Mouse (Mus musculus) spleen, adult 2 months (tissue): ENCODE data around the gene Kdr.

Source experiments
- CTCF ChIP-seq: fragments of 200-500 bp; IDR thresholded peaks from 2 replicates; pipeline ENCODE4 v1.5.1; 2011; ENCODE audit warnings: mild to moderate bottlenecking, inconsistent platforms; ENCODE audit not compliant: insufficient read depth, insufficient read length, insufficient replicate concordance; ENCODE audit errors: extremely low read depth
- POLR2A ChIP-seq: fragments of 200-500 bp; IDR thresholded peaks from 2 replicates; pipeline ENCODE4 v1.6.1; 2011; ENCODE audit warnings: low read depth, low read length, inconsistent platforms

DNA sequence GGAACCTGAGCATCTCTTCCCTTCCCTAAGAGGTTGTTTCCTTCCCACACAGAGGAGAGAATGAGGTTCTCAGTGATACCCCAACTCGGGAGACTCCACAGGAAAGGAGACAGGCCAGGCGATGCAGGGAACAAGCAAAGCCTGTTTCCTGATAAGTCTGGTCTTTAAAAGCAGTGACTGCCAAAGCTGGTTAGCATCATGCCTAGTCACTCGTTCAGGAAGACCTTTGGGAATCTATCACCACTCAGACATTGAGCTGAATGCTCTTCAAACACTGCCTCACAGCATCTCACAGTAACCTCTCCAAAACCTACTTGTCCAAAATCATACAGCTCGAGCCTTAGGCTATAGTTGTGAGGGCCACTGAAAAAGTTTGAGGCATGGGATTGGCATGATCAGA lies 40.2 kb downstream of the Kdr start:
- no peak for TF ChIP-seq POLR2A
- no peak for TF ChIP-seq CTCF
